Mouse (Mus musculus): ENCODE results near the gene Ebpl. TPM values are rescaled to one million over a fixed set of nuclear protein-coding genes. Genes with fewer than 3 reads are reported as not detected.

Ebpl gene
- polyA plus RNA-seq (2014; fragmentation: Illumina TruSeq; extraction: RNeasy Lipid Tissue Mini Kit (QIAGEN cat#74804); ENCODE audit: low read depth, low replicate concordance), result 23.9 TPM

DNA sequence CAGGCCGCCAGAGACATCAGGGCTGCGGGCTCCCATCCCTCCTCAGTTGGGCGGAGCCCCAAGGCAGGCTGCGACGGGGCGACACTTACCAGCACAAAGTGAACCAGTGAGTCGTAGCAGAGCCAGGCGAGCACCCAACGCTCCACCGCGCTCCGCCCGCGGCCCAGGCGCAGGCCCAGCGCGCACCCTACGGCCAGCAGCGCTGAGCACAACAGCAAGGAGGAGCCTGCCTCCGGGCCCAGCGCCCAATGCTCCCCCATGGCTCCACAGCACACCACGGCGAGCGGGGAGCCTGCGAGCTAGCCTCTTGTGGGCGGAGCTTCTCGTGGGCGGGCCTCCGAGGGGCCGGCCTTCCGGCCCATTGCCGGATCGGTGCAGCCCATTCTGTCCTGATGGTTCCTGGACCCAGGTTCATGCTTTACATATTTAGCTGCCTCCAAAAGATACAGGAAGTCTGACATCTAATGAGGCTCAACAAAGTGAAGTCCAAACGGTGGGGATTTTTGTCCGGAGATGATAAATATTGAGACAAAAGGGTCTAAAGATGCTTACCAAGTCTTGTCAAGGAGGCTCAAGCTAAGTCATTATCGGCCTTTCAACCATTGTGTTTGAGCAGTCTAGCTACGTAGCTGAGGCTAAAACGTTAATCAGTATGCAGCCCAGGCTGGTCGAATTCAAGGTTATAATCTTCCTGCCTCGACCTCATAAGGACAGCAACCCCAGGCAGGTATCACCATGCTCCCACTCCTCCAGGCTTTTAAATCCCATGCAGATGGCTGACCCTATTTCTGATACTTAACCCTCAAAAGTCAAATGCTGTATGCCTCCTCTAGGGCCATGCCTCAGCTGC lies at the start of gene Ebpl:
TSS of gene Ebpl (minus strand) at position 309 of the 850 bp plus-strand sequence.

DNA sequence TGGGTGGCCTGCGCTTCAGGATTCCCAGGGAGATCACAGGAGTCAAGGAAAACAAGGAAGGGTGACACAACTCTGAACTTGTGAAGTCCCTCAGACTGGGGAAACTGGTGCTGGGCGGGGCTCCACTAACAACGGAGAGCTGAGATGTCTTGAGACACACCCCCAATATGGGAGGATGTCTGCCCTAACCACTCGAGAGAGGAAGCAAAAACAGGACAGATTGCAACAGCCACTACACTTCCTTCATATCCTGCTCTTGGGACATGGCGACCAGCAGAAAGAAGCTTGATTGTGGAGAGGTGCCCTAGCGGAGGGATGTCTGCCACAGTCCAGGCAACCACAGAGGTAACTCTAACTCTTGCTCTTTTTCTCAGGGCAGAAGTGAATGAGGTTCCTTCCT lies 50.6 kb downstream of the Ebpl start, which contains the start of gene Arl11:
TSS of gene Arl11 (plus strand) at position 161 of the 400 bp plus-strand sequence.

Other genes with a start within 250 kb of the Ebpl start
- 0.50 TPM for gene Sacs, start 222.0 kb downstream of the Ebpl start, polyA plus RNA-seq (2014; fragmentation: Illumina TruSeq; extraction: RNeasy Lipid Tissue Mini Kit (QIAGEN cat#74804); ENCODE audit: low read depth, low replicate concordance)
- not detected for gene Sgcg, start 101.9 kb downstream of the Ebpl start, polyA plus RNA-seq (2014; fragmentation: Illumina TruSeq; extraction: RNeasy Lipid Tissue Mini Kit (QIAGEN cat#74804); ENCODE audit: low read depth, low replicate concordance)
- gene Arl11, start 50.7 kb downstream of the Ebpl start, polyA plus RNA-seq (2014; fragmentation: Illumina TruSeq; extraction: RNeasy Lipid Tissue Mini Kit (QIAGEN cat#74804); ENCODE audit: low read depth, low replicate concordance), result 0.53 TPM
- gene Kpna3, start 79.4 kb upstream of the Ebpl start, polyA plus RNA-seq (2014; fragmentation: Illumina TruSeq; extraction: RNeasy Lipid Tissue Mini Kit (QIAGEN cat#74804); ENCODE audit: low read depth, low replicate concordance), result 59.7 TPM
- gene Spryd7, start 196.4 kb upstream of the Ebpl start, polyA plus RNA-seq (2014; fragmentation: Illumina TruSeq; extraction: RNeasy Lipid Tissue Mini Kit (QIAGEN cat#74804); ENCODE audit: low read depth, low replicate concordance), result 62.2 TPM
- 5.9 TPM for gene Trim13, start 237.8 kb upstream of the Ebpl start, polyA plus RNA-seq (2014; fragmentation: Illumina TruSeq; extraction: RNeasy Lipid Tissue Mini Kit (QIAGEN cat#74804); ENCODE audit: low read depth, low replicate concordance)
- not detected for gene Kcnrg, start 247.0 kb upstream of the Ebpl start, polyA plus RNA-seq (2014; fragmentation: Illumina TruSeq; extraction: RNeasy Lipid Tissue Mini Kit (QIAGEN cat#74804); ENCODE audit: low read depth, low replicate concordance)

Data from liver, adult 10 weeks (tissue).